Mouse (Mus musculus): ENCODE measurements around the gene Myo1d.
A peak's percentile ranks its signal among the peaks of the same experiment; 100 is the strongest.

Myo1d gene

GRCm38 (mm10) chr11:80532966-80533365 is 246.9 kb downstream of the Myo1d start:
- DNase-seq: no peak

DNA sequence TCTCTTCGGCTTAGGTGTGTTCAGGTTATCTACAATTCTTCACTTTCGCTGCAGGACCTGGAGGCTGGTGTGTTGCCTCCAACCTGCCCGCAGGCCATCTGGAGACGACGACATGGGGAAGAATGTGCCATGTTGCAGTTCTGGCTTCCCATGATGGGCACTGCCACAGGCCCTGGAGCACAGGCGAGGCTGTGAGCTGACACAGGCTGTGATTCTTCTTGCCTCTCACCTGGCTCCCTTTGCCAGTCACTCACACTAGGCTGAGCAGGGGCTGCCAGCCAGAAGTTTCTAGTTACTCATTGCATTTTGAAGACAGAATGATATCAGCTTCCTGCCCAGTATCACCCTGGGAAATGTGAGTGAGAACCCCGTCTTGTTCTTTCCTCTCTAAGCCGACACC is 250.7 kb downstream of the Myo1d start:
- DNase-seq: no peak

GRCm38 (mm10) chr11:80527697-80528096 is 252.1 kb downstream of the Myo1d start:
- DNase-seq: no peak

- DNase-seq: no peak
Observed at GRCm38 (mm10) chr11:80524213-80524612, 255.6 kb downstream of the Myo1d start.

DNA sequence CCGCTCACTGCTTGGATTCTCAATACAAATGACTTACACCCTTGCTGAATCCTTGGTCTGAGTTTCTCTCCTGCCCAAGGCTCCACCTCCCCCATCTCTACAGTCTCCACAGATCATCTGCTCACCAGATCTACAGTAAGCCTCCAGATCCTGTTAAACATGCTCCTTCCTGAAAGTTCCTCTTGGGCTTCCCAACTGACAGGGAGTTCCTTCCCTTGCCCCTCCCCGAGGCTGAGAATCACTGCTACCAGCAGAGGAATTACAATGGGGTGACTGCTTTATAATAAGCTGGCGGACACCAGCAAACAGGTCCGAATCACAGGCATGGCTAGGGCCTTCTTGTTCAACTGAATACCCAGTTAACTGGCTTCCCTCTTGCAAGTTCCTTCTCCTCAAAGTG is 256.4 kb downstream of the Myo1d start:
- DNase-seq: peak; percentile 50

DNA sequence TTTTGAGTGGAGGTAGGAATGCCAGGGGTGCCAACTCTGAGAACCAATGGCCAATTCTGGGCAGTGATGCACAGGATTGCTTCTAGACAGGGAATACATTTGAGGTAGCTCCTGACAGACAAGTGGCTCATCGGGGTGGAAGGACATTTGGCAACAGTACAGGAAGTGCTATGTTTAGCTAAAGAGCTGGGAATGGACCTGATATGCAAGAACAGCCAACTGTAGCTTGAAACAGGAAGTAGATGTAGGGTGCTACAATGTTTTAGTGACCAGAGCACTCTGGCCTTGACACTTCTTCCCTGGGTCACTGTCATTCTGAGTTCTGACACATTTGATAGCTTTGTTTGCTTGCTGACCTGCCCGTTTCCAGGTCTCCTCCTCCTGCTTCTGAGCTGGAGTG is 257.0 kb downstream of the Myo1d start:
- peak; percentile 38 for DNase-seq

DNA sequence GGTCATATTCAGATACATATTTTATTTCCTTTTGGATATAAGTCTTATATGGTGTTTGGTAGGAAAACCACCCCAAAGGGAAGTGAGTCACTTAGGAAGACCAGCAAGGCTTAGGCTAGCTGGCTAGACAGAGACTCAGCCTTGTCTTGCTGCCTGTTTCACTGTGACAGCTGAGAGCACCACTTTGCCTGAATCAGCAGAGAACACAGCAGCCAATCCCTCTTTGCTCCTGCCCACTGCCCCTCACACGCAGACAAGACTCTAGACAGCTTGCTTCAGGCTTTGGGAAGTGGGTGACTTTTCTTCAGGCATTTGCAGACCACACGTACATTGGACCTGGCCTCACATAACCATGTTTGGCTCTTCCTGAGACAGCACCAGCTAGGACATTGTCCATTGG is 258.7 kb downstream of the Myo1d start:
- DNase-seq: no peak

- DNase-seq: peak; percentile 64
Observed at GRCm38 (mm10) chr11:80518421-80519367, 261.1 kb downstream of the Myo1d start.

DNA sequence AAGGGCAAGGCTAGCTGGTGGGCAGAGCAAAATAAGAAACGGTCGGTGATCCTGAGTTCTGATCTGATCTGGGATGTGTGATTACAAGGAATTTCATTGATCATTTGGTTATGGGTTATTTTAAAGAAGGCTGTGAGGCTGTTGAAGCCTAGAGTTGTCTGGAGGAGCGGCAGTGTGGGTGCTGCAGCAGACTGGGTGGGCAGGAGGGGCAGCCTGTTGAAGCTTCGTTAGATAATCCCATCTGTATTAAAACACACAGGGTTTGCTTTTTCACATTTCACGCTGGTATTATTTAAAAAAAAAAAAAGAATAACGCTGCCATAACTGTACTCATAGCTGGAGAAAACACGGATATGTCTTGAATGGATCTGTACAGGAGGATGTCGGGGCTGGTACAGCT is 263.9 kb downstream of the Myo1d start:
- no peak for DNase-seq

DNA sequence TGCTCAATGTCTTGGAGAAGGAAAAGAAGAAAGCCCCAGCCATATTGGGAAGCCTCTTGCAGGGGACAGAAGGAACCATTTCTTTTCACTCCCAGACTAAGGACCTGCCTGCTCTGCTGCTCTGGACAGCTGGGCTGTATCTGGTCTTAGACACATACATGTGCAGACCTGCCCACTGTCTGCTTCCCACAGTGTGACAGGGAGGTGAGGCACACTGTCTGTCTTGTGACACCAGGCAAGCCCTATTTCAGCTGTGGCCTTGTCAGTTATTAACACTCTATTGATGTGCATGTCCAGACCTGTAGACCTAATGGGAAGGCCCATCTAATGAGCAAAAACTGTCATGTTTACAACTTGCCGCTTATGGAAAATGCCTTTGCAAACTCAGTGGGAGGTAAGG is 264.5 kb downstream of the Myo1d start:
- no peak for DNase-seq

GRCm38 (mm10) chr11:80513796-80514195 is 266.0 kb downstream of the Myo1d start:
- peak; percentile 32 for DNase-seq

DNA sequence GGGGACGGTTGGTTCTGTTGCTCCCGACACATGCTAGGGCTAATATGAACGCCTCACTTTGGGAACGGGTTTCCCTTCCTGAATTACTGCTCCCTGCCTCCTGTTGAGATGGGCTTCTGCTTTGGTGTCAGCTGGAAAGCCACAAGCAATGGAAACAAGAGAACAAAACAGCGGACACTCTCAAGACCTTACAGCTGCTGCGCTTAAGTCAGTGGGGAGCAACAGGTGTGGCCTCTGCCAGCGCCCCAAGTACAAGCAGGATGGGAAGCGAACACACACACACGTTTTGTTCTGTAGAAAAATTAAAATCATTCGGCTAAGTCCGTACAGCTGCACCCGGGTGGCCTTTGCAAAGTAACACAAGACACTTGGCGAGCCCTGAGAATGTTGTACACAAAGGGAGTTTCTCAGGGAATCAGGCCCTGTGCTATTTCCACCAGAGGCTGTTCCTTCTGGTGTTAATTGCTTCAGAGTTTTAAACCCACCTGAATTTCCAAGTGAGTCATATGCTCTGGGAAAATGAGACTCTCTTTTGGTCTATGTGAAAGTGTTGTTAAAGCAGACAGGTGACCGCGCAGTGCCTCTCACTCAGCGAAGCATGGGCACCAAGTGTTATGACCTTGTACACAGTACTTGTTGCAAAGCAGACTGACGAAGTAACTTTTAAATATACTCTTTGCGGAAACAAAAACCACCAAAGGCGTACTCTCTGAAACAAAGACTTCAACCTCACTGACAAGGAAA is 267.3 kb downstream of the Myo1d start:
- DNase-seq: no peak

DNA sequence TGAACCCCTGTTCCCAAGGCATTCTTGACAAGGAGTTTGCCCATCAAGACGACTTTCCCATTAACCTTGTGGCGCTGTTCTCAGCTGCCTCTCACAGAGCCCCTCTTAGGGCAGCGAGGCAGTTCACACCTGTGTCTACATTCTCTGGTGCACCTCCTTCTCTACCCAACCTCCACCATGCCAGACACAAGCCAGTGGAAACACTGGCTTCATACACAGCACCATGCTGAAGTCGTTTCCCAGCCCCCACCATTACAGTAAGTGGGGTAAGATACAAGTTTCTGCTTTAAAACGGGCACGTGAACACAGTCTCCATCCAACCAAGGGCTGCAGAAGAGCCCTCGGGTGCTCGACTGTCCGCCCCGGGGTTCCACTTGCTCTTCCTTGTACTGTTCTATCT is 269.7 kb downstream of the Myo1d start:
- DNase-seq: no peak

- DNase-seq: no peak
Observed at GRCm38 (mm10) chr11:80509176-80509506, 270.7 kb downstream of the Myo1d start.

- no peak for DNase-seq
Observed at GRCm38 (mm10) chr11:80508361-80509175, 271.3 kb downstream of the Myo1d start.

GRCm38 (mm10) chr11:80507791-80508190 is 272.0 kb downstream of the Myo1d start:
- no peak for DNase-seq

GRCm38 (mm10) chr11:80506483-80506882 is 273.3 kb downstream of the Myo1d start:
- no peak for DNase-seq

GRCm38 (mm10) chr11:80505581-80505980 is 274.2 kb downstream of the Myo1d start:
- DNase-seq: no peak

- no peak for DNase-seq
Observed at GRCm38 (mm10) chr11:80504519-80505385, 275.1 kb downstream of the Myo1d start.

DNA sequence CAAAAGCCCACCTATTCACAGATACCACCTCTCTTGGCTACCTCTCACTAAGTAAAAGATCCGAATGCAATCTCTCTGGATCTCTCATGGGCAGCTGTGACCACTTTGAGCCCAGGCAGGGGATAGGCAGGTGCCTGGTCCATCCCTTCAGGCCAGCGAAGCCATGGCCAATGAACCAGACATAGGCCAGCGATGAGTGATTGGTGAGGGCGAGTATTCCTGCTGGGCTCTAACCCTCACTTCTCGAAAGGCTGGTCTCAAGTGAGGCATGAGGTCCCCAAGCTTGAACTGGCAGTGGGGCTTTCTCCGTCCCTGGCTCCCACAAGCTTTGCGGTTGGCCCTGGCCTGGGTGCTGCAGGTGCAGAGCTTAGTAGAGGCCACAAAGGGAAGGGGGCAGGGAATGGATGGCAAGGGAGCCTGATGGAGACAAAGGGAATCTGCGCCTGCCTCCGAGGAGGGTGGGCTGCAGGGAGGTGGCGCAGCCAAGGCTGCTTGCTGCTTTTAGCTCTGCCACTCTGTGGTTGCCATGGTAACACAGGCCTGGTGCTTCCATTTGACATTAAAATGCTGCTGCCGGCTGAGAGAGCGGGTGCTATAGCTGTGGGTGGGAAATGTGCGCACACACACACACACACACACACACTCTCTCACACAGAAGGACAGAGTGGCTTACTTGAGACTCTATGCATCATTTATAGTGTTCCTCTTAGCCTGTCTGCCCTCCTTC is 275.9 kb downstream of the Myo1d start:
- no peak for DNase-seq

- no peak for DNase-seq
Observed at GRCm38 (mm10) chr11:80503281-80503680, 276.5 kb downstream of the Myo1d start.

DNA sequence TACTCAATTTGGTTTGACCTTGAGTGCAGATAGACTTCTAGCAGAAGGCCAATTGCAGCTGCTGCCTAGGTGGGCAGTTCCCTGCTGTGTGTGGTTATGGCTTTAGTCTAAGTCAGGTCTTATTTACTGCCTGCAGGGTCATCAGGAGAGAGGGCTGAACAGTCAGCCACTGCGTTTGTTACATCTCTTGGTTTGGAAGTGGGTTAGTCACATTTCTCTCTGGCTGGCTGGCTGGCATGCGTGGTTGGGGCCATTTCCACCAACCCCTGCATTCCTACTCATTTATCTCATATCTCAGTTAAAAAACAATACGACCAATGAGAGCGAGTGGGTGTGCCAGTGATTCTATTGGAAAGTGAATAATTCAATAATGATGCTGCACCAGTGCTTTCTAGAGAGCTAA is 280.3 kb downstream of the Myo1d start:
- DNase-seq: no peak
